Mouse (Mus musculus) spleen, adult 2 months (tissue): Measurements from ENCODE around the gene Als2cr12.

ENCODE experiments used
- CTCF ChIP-seq: fragments of 200-500 bp; IDR thresholded peaks from 2 replicates; pipeline ENCODE4 v1.5.1; 2011; ENCODE audit warnings: mild to moderate bottlenecking, inconsistent platforms; ENCODE audit not compliant: insufficient read depth, insufficient read length, insufficient replicate concordance; ENCODE audit errors: extremely low read depth
- POLR2A ChIP-seq: fragments of 200-500 bp; IDR thresholded peaks from 2 replicates; pipeline ENCODE4 v1.6.1; 2011; ENCODE audit warnings: low read depth, low read length, inconsistent platforms

DNA sequence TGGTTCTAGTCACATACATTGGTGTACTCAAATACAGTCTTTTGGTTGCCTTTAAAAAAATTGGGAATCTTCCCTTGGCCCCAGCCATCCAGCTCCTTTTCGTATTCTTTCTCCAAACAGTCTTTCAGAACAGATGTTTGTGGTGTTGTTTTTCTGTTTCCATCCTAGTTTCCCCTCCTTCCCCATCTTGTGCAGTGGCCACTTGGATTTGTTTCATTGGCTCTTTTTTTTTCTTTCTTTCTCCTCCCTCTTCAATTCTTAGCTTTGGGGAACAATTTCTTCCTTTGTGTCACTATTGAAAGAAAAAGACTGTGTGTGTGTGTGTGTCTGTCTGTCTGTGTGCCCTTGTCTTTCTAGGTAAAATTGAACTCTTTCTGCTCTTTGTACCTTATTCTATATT lies 18.6 kb upstream of the Als2cr12 start:
- no peak for TF ChIP-seq POLR2A
- no peak for TF ChIP-seq CTCF
